Mouse (Mus musculus): Measurements from ENCODE around the gene Tacc3. TPM values are rescaled to one million over a fixed set of nuclear protein-coding genes. Genes with fewer than 3 reads are reported as not detected.

The Tacc3 gene
- polyA plus RNA-seq, 1 experiment from 2014 or later: 25.0 TPM

- Histone ChIP-seq H3K9ac (ENCODE audit: low read depth, low read length) (no peak overlapping the region), H3K27ac (ENCODE audit: low read length) (peak overlapping the region; percentile 14), H3K36me3 (ENCODE audit: control insufficient read depth, insufficient read depth, low read length) (no peaks in the 10 kb centered on the region), H3K9me3 (replicated peaks; ENCODE audit: control insufficient read depth, low read length, poor library complexity, severe bottlenecking) (no peaks in the 10 kb centered on the region), H3K4me3 (ENCODE audit: low read depth, low read length) (no peak overlapping the region), H3K4me2 (ENCODE audit: low read length) (no peak overlapping the region), H3K4me1 (ENCODE audit: control insufficient read depth, insufficient read depth, low read length) (peaks cover 3% of the 10 kb centered on the region; the same call in 1 of the 2 replicates), H3K27me3 (ENCODE audit: control insufficient read depth, insufficient read depth, low read depth, low read length) (peaks cover 3% of the 10 kb centered on the region; the same call in 1 of the 2 replicates)
- ATAC-seq: no peak
- WGBS: 14% methylated on average over 9 of the region's 9 CpGs
Observed at GRCm38 (mm10) chr5:33705612-33706349, 47.9 kb downstream of the Tacc3 start.

GRCm38 (mm10) chr5:33706350-33706629 is 48.4 kb downstream of the Tacc3 start:
- no peak for ATAC-seq
- 86% methylated on average over 1 of the region's 1 CpGs for WGBS
- peaks cover 3% of the 10 kb centered on the region; the same call in 1 of the 2 replicates for H3K4me1 ChIP-seq (ENCODE audit: control insufficient read depth, insufficient read depth, low read length)

DNA sequence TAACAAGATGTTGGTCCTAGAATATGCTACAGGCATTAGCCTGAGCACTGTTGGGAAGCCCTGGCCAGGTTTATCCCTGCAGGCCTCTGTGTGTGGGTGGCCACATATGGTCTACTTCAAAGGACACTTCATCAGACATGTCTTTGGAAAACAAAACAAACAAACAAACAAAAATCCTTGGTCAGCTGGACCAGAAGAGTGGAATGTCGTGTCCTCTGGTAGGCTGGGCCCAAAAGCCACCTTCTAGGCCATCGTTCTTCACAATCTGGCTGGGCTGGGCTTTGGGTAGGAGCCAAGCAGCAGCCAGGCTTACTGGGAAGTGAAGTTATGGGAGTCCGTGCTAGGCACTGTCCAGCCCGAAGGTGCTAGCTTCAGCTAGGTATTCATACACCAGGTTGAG is 49.2 kb downstream of the Tacc3 start:
- Histone ChIP-seq H3K4me1 (ENCODE audit: control insufficient read depth, insufficient read depth, low read length) (peaks cover 3% of the 10 kb centered on the region; the same call in 1 of the 2 replicates), H3K27me3 (ENCODE audit: control insufficient read depth, insufficient read depth, low read depth, low read length) (peaks cover 3% of the 10 kb centered on the region; the same call in 1 of the 2 replicates), H3K36me3 (ENCODE audit: control insufficient read depth, insufficient read depth, low read length) (no peaks in the 10 kb centered on the region), H3K27ac (ENCODE audit: low read length) (no peak overlapping the region), H3K4me2 (ENCODE audit: low read length) (no peak overlapping the region), H3K4me3 (ENCODE audit: low read depth, low read length) (no peak overlapping the region), H3K9me3 (replicated peaks; ENCODE audit: control insufficient read depth, low read length, poor library complexity, severe bottlenecking) (no peaks in the 10 kb centered on the region), H3K9ac (ENCODE audit: low read depth, low read length) (no peak overlapping the region)
- 82% methylated on average over 4 of the region's 4 CpGs for WGBS
- ATAC-seq: no peak

More at GRCm38 (mm10) chr5:33706350-33706629, 48.4 kb downstream of the Tacc3 start:
- H3K36me3 ChIP-seq (ENCODE audit: control insufficient read depth, insufficient read depth, low read length): no peaks in the 10 kb centered on the region
- H3K4me2 ChIP-seq (ENCODE audit: low read length): no peak overlapping the region
- H3K9ac ChIP-seq (ENCODE audit: low read depth, low read length): no peak overlapping the region
- H3K27me3 ChIP-seq (ENCODE audit: control insufficient read depth, insufficient read depth, low read depth, low read length): peaks cover 3% of the 10 kb centered on the region; the same call in 1 of the 2 replicates
- no peaks in the 10 kb centered on the region for H3K9me3 ChIP-seq (replicated peaks; ENCODE audit: control insufficient read depth, low read length, poor library complexity, severe bottlenecking)
- peak overlapping the region; percentile 14; the same call in 1 of the 2 replicates for H3K27ac ChIP-seq (ENCODE audit: low read length)
- no peak overlapping the region for H3K4me3 ChIP-seq (ENCODE audit: low read depth, low read length)

DNA sequence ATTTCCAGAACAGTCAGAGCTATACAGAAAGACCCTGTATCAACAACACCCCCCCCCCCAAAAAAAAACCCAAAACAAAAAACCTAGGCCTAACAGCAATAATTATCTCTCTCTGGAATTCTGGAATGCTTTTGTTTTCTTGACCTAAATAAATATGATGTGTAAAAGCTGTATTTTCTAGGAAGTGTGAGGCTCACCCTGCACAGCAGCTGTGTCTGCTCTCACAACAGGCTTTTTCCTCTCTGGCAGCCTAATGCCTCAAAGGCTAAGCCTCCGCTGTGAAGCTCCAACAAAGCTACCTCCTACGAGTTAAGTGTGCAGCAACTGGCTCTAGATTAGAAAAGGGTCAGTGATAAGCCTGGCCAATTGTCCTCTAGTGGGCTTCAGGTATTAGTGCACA is 51.1 kb downstream of the Tacc3 start:
- no peaks in the 10 kb centered on the region for H3K9me3 ChIP-seq (replicated peaks; ENCODE audit: control insufficient read depth, low read length, poor library complexity, severe bottlenecking)
- H3K36me3 ChIP-seq (ENCODE audit: control insufficient read depth, insufficient read depth, low read length): no peaks in the 10 kb centered on the region
- H3K4me3 ChIP-seq (ENCODE audit: low read depth, low read length): no peak overlapping the region
- peaks cover 3% of the 10 kb centered on the region; the same call in 1 of the 2 replicates for H3K27me3 ChIP-seq (ENCODE audit: control insufficient read depth, insufficient read depth, low read depth, low read length)
- H3K4me1 ChIP-seq (ENCODE audit: control insufficient read depth, insufficient read depth, low read length): peaks cover 3% of the 10 kb centered on the region; the same call in 1 of the 2 replicates
- no peak overlapping the region for H3K4me2 ChIP-seq (ENCODE audit: low read length)
- WGBS: 25% methylated on average over 2 of the region's 2 CpGs
- H3K9ac ChIP-seq (ENCODE audit: low read depth, low read length): no peak overlapping the region
- ATAC-seq: no peak
- no peak overlapping the region for H3K27ac ChIP-seq (ENCODE audit: low read length)

DNA sequence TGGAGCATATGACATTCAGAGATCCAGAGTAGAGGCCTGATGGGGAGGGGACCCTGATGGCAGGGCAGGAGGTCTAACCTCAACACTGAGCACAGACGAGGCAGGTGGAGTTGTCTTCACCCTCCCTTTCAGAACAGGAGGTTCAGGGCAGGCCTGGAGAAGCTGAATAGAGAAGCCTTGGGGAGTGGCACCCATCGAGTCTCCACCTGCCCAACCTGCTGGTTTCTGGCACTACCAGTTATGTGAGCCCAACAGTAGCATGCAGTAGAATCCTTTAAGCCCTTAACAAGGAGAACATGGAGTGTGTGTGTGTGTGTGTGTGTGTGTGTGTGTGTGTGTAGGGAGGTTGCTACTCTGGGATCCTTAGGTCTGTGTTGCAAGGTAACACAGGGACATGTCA is 54.6 kb downstream of the Tacc3 start:
- WGBS: 93% methylated on average over 2 of the region's 2 CpGs
- Histone ChIP-seq H3K27me3 (ENCODE audit: control insufficient read depth, insufficient read depth, low read depth, low read length) (peaks cover 2% of the 10 kb centered on the region; the same call in 1 of the 2 replicates), H3K4me2 (ENCODE audit: low read length) (no peak overlapping the region), H3K4me3 (ENCODE audit: low read depth, low read length) (no peak overlapping the region), H3K27ac (ENCODE audit: low read length) (no peak overlapping the region), H3K4me1 (ENCODE audit: control insufficient read depth, insufficient read depth, low read length) (no peaks in the 10 kb centered on the region), H3K9me3 (replicated peaks; ENCODE audit: control insufficient read depth, low read length, poor library complexity, severe bottlenecking) (no peaks in the 10 kb centered on the region), H3K9ac (ENCODE audit: low read depth, low read length) (no peak overlapping the region), H3K36me3 (ENCODE audit: control insufficient read depth, insufficient read depth, low read length) (no peaks in the 10 kb centered on the region)
- no peak for ATAC-seq

DNA sequence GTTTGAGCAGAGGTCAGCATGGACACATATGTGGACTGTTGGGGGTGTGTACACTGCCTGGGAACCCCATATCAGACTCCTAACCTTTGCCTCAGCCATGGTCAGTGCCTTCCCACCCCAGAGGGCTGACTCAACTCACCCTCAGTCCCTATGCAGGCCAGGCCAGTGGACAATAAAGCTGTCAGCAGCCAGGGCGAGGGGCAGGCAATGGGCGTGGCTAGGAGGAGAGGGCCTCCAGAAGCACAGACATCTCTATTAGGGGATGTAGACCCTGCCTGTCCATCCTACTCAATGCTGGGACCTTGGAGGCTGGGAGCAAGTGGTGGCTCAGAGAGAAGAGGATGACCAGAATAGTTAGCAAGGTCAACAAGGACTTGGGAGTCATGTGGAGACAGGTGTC is 57.3 kb downstream of the Tacc3 start:
- 41% methylated on average over 2 of the region's 2 CpGs for WGBS
- Histone ChIP-seq H3K4me3 (ENCODE audit: low read depth, low read length) (no peak overlapping the region), H3K4me1 (ENCODE audit: control insufficient read depth, insufficient read depth, low read length) (no peaks in the 10 kb centered on the region), H3K27ac (ENCODE audit: low read length) (no peak overlapping the region), H3K27me3 (ENCODE audit: control insufficient read depth, insufficient read depth, low read depth, low read length) (no peaks in the 10 kb centered on the region), H3K9ac (ENCODE audit: low read depth, low read length) (no peak overlapping the region), H3K36me3 (ENCODE audit: control insufficient read depth, insufficient read depth, low read length) (no peaks in the 10 kb centered on the region), H3K9me3 (replicated peaks; ENCODE audit: control insufficient read depth, low read length, poor library complexity, severe bottlenecking) (no peaks in the 10 kb centered on the region), H3K4me2 (ENCODE audit: low read length) (no peak overlapping the region)
- no peak for ATAC-seq

DNA sequence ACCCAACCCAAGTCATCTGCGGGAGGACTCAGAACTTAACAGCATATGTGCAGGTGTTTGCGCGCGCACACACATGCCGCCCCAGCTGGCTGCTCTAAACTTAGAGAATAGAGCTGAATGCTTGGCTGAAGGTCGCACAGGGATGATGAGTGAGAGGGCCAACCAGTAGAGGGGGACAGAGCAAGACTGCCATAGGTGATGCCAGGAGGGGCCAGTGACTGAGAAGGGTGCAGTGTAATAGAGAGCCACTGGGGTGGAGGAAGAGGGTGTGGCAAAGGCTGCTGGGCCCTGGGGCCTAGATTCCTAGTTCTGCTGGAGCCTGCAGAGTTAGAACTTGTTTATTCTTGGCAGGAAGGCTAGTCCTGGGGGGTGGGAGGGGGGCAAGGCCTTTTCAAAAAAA is 58.5 kb downstream of the Tacc3 start:
- Histone ChIP-seq H3K4me3 (ENCODE audit: low read depth, low read length) (no peak overlapping the region), H3K27me3 (ENCODE audit: control insufficient read depth, insufficient read depth, low read depth, low read length) (peaks cover 9% of the 10 kb centered on the region; the same call in 1 of the 2 replicates), H3K9ac (ENCODE audit: low read depth, low read length) (no peak overlapping the region), H3K9me3 (replicated peaks; ENCODE audit: control insufficient read depth, low read length, poor library complexity, severe bottlenecking) (no peaks in the 10 kb centered on the region), H3K27ac (ENCODE audit: low read length) (no peak overlapping the region), H3K4me1 (ENCODE audit: control insufficient read depth, insufficient read depth, low read length) (peaks cover 4% of the 10 kb centered on the region), H3K4me2 (ENCODE audit: low read length) (no peak overlapping the region), H3K36me3 (ENCODE audit: control insufficient read depth, insufficient read depth, low read length) (no peaks in the 10 kb centered on the region)
- no peak for ATAC-seq
- WGBS: 83% methylated on average over 6 of the region's 6 CpGs

DNA sequence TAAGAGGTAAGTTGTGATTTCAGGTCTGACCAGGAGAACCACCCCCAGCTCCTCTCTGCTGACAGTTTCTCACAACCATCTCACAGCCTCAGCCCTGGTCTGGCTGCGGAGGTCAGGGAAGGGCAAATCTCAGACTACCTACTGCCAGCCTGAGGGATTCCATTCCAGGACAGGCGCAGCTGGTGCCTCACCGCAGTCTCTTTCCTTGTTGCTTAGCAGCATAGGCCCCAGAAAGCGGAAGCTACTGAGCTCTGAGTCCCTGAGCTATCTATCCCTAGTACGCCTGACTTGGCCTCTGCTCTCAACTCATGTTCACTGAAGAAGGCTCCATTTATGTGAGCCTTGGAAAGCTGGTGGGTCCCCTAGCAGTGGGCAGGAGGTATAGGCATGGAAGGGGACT is 60.5 kb downstream of the Tacc3 start:
- 60% methylated on average over 5 of the region's 5 CpGs for WGBS
- Histone ChIP-seq H3K27me3 (ENCODE audit: control insufficient read depth, insufficient read depth, low read depth, low read length) (peaks cover 9% of the 10 kb centered on the region; the same call in 1 of the 2 replicates), H3K4me3 (ENCODE audit: low read depth, low read length) (no peak overlapping the region), H3K9ac (ENCODE audit: low read depth, low read length) (no peak overlapping the region), H3K4me2 (ENCODE audit: low read length) (no peak overlapping the region), H3K27ac (ENCODE audit: low read length) (no peak overlapping the region), H3K4me1 (ENCODE audit: control insufficient read depth, insufficient read depth, low read length) (peaks cover 18% of the 10 kb centered on the region), H3K36me3 (ENCODE audit: control insufficient read depth, insufficient read depth, low read length) (no peaks in the 10 kb centered on the region), H3K9me3 (replicated peaks; ENCODE audit: control insufficient read depth, low read length, poor library complexity, severe bottlenecking) (no peaks in the 10 kb centered on the region)
- ATAC-seq: no peak

DNA sequence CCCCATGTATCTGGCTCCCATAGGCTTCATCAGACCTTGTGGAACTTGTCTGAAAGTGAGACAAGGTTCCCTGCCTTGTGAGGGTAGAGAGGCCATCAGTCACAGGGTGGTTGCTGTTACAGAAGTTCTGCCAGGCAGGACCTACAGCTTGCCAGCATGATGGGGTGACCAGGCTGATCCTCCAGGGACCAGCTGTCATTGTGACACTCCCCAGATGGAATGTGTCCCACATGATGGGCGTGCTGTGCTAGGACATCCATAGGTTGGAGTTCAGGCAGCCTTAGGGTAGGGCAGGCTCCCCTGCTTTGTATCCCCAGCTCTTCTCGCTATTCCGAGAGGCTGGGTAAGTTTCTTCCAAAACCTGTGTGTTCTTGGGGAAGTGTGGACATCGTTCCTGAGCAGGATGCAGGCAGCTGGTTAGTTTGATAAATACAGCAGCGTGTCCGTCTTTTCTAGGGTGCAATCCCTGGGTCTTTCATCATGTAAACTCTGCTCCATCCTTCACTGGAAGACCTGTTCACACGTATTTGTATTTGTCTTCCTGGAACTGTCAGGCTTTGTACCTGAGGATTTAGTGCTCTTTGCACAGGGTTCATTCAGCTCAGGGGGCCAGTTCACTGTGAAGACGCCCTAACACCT is 63.0 kb downstream of the Tacc3 start:
- H3K4me3 ChIP-seq (ENCODE audit: low read depth, low read length): peak overlapping the region; percentile 64
- H3K9ac ChIP-seq (ENCODE audit: low read depth, low read length): peak overlapping the region; percentile 65
- no peak for ATAC-seq
- H3K4me2 ChIP-seq (ENCODE audit: low read length): peak overlapping the region; percentile 99
- H3K27me3 ChIP-seq (ENCODE audit: control insufficient read depth, insufficient read depth, low read depth, low read length): peaks cover 16% of the 10 kb centered on the region
- H3K36me3 ChIP-seq (ENCODE audit: control insufficient read depth, insufficient read depth, low read length): no peaks in the 10 kb centered on the region
- no peak overlapping the region for H3K27ac ChIP-seq (ENCODE audit: low read length)
- WGBS: 10% methylated on average over 8 of the region's 8 CpGs
- H3K9me3 ChIP-seq (replicated peaks; ENCODE audit: control insufficient read depth, low read length, poor library complexity, severe bottlenecking): no peaks in the 10 kb centered on the region
- peaks cover 21% of the 10 kb centered on the region for H3K4me1 ChIP-seq (ENCODE audit: control insufficient read depth, insufficient read depth, low read length)

Measured in midbrain, embryonic 16.5 days (tissue).